Mouse (Mus musculus) layer of hippocampus, adult 18-20 months (tissue): Measurements from ENCODE around the gene Lalba. TPM values are rescaled to one million over a fixed set of nuclear protein-coding genes. Genes with fewer than 3 reads are reported as not detected.
A peak's percentile ranks its signal among the peaks of the same experiment; 100 is the strongest.
"Not testable (repeated sequence)": the region's sequence is repeated elsewhere in the genome, so short reads cannot be mapped to it uniquely, and the experiment has no call there.

ENCODE experiments used
- DNase-seq, 2 experiments: peaks; one replicate each; pipeline ENCODE4 v3.0.0; 2022; ENCODE audit warnings: low spot score in 2 of 2
- long read RNA-seq: library from polyadenylated mRNA; stranded (forward); transcript quantifications from one replicate; pipeline ENCODE4 v2.0.0, GENCODE M21; 2021
- total RNA-seq, 2 experiments: library from RNA; stranded (reverse); gene quantifications; 2 replicates each; pipeline ENCODE4 v1.2.3; 2021

The Lalba gene
- not detected for total RNA-seq
- long read RNA-seq, result 0 reads

DNA sequence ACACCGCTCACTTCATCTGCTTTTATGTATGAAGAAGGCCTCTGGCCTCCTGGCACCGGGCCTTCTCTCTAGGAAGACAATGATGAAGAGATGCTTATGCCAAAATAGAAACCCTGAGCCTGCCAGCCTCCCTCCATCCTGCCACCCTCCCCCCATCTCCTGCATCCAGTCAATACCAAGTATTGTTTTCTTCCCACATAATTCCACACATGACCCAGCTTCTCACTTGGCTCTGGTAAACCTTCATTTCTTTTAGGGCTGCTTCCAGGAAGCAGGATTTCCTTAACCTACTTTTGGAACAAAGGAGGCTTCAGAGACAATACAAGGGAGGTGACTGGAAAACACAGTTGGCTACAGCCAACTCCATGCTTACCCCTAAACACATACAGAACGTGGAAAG, at the start of gene Lalba:
Gene Lalba (minus strand): TSS at position 21 of the 400 bp plus-strand sequence.
- DNase-seq, result no peak

DNA sequence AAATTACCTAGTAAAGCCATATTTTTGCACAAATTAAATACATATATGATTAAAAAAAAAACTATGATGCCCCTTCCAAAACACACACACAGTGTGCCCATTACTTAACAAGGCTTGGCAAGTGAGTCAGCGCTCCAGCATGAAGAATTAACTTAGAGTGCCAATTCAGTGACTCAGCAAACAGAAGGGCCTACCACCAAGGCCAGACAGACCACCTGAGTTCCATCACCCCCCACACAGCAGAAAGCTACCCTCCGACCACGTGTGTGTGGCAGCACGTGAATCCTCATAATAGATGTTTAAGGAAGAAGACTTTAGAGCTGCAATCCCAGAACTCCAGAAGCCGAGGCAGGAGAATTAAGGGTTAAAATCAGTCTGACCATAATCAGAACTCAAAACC, 49.8 kb upstream of the Lalba start:
- peak in 1 of 2 experiments; percentile 24 for DNase-seq

DNA sequence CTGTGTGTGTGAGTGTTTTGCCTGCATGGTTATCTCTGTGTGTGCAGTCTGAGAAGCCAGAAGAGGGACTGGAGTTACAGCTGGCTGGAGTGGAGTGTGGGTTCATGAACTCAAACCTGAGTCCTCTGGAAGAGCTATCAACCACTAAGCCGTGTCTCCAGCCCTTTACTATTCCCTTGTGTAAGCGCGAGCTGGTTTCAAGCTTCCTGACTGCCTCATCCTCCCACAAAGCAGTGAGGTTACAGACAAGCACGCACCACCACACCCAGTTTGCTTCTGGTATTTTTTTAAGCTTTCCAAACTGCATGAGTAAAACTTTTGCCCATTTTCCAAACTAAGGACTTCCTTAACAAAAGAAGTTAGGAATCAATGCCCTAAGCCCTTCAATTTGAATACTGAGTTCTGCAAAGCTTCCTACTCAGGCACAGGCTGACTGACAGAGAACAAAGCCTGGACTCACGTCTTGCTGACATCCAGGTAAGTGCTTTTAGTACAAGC, 45.6 kb upstream of the Lalba start:
- no peak for DNase-seq

DNA sequence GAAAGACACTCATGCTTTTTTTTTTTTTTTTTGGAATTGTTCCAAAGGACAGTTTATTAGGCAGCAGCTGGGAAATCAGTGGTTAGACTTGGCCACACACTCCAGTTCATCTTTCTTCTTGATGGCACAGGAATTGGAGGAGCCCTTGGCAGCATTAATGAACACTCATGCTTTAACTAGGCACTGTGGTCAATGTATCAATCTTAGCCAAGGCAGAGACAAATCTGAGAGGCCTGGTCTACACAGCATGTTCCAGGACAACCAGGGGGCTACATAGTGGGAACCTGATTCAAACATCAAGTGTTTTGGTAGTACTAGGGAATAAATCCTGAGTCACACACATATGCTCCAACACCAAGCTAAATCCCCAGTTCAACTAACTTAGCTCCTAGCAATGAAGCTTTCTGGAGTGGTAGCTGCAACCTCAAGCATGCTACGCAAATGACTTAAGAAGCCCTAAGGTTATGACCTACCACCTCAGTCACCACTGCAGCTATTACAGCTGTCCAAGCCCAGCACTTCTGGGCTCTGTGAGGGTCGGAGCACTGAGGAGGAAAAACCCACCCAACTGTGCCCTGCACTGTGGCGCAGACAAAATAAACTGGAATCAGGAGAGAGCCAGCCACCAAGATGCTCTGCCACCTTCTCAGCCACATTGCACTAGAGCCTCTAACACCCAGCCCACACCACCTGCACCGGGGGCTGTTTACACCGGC, 44.7 kb upstream of the Lalba start:
- no peak for DNase-seq

DNA sequence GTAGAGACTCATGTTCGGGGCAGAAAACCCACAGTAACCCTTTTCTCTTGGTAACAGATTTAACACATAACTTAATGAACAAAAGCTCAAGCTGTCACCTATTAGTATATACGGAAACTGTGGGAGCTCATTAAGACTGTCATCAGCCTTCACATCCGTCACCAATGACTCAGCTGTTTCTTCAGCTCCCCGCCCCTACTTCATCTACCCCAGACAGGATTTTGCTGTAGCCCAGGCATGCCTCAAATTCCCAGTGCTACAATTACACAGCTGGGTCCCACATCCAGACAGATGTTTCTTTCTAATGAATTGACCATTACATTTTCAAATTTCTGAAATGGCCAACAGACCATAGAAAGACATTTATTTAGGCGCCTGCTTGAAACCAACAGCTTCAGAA, 43.5 kb upstream of the Lalba start:
- no peak for DNase-seq

DNA sequence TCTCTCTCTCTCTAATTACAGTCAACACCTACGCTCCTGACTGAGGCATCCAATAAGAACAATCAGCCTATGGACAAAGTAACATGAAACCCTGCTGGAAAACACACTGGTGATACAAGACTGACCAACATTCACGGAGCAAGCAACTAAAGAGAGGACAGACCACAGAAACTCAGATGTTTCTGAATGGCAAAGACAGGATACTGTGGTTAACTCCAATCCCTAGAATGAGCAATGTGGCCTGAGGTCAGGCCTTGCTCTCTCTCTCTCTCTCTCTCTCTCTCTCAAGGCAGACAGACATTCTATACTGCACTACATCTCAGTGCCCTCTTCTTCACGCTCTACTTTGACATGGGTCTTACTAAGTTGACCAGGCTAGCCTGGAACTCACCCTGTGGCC, 38.7 kb upstream of the Lalba start:
- no peak for DNase-seq

DNA sequence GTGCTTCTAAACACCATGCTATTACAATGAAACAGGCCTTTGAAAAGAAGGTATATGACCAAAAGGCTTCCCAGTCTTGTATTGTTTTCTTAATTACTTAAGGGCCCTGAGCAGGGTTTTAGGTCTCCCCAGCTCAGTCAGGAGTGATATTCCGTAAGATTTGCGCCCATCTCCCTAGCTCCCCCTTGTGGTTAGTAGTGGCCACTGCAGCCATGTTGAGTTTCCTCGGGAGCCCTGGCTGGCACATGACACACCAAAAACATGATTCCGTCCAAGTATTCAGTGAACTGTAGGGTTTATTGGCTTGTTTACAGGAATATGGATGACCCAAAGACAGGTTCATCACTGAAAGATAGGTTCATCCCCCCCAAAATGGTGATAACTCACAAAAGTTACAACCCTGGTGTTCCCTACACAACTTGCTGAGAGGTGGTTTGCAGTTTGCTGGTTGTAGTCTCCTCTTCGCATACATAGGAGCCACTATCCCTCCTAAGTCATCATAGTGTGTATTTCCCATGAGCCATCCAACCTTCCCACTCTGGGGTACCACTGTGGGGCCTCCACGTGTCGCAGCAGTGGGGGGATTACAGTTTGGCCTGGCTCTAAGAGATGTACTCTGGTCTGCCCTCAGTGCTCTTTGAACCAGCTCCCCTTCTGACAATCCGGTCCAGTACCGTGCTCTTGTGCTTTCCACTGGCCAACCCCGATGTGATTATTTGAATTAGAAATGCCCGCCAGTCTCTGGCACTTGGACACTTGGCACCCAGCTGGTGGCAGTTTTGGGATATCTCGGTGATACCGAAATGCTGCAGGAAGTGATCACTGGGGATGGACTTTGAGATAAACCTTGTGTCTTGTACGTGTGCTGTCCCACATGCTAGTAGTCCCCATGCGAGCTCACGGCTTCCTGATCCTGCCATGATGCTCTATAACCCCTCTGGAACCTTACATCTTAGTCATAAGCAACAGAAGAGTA, 35.1 kb upstream of the Lalba start:
- DNase-seq, result peak in 1 of 2 experiments; percentile 69

DNA sequence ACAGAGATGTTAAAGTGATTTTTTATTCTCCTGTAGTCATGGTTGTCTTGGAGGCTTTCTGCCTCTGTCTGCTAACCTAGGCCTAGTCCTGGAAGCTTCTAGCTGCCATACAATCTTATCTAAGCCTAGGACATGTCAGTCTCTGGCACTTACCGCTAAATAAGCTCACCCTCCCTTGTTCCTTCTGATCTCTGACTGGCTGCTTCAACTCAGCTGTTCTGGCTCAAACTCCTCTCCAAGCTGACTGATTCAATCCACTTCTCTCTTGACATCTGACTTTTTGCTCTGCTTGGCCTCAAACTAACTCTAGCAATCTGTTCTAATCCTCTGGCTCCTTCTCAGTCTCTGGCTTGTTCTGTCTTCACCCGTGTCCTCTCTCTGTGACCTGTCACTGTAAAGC, 32.3 kb upstream of the Lalba start:
- not testable (repeated sequence) for DNase-seq

DNA sequence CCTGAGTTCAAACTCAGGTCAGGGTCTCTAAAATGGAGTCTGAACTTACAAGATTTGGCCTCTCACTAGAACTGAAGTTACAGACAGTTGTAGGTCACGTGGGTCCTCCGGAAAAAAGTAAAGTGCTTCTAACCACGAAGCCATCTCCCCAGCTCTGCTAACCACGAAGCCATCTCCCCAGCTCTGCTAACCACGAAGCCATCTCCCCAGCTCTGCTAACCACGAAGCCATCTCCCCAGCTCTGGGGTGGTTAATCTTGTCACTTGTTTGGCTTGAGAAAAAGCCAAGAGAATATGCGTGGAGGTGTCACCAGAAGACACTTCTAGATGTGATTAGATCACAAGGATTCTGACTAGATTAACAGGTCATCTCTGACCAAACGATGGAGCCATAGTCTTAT, 31.6 kb upstream of the Lalba start:
- no peak for DNase-seq

DNA sequence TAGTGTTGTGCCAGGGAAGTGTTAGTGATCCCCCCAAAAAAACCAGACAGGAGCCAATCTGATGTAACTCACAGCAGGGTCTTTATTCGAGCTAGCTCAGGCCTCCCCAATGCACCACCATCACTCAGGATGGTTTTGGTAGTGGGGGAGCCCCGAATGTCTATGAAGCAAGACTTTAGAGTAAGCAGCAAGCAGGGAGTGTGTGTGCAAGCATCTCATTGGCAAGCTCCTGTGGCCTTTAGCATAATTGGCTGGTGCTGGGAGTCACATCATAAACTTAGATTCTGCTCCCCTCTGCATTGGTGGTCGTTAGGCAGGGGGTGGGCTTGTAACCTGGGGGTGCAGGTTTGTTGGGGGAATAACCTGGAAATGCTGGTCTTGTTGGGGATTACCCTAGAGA, 31.2 kb upstream of the Lalba start:
- DNase-seq, result not testable (repeated sequence)

DNA sequence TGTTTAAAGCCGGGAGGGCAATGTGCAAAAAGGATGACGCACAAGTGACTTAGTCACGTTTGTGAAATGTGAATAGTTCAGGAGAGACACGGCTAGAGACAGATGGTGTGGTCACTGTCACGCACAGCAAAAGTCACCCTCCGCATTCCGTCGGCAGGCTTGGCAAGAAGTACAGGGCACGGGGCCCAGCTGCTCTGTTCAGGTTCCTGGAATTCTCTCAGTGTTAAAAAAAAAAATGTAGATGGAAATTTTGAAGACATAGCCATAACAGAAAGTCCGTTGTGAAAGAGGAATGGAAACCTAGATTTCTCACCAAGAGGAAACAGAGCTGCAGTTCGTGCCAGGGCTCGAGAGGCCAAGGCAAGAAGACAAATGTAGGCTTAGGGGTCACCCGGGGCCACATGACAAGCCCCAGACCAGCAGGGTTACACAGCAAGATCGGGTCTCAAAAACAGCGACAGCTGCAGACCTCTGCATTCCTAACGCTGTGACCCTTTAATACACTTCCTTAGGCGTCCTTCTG, 30.3 kb upstream of the Lalba start:
- no peak for DNase-seq

DNA sequence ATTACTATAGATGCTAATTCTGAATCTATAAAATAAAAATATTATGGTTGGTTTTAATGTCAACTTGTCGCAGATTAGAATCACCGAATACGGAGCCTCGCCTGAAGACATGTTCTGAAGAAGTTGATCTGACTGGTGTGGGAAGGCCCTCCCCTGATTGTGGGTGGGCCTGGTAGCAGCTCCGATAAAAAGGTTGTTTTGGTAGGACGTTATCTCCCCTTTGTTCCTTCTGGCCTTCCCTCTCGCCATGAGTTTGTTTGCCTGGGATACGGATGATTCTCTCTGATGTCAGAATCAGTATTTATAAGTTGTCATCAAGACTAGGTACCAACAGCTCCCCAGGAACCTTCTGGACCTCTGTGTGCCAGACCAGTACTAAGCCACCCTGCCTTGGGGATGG, 29.7 kb upstream of the Lalba start:
- DNase-seq, result no peak

DNA sequence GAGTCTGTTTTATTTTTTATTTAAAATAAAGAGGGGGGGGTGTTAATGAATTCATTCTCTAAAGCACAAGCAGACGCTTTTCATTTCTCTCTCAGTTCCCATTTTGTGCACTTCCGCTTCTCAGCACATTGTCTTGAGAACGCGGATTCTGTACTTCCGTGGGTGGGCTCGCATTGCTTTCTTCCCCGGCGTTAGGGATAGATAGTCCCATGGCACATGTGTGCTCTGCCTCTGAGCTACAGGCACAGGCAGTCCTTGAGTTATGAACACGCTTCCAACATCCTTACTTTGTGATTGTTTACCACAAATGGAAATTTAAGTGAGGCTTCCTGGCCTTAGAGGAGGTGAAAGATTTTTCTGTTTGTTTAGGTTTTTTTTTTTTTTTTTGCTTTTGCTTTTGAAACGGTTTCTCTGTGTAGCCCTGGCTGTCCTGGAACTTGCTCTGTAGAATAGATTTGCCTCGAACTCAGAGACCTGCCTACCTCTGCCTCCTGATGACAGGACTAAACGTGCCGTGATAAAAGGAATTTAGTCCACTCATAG, 28.9 kb upstream of the Lalba start:
- DNase-seq, result peak in 1 of 2 experiments; percentile 33

DNA sequence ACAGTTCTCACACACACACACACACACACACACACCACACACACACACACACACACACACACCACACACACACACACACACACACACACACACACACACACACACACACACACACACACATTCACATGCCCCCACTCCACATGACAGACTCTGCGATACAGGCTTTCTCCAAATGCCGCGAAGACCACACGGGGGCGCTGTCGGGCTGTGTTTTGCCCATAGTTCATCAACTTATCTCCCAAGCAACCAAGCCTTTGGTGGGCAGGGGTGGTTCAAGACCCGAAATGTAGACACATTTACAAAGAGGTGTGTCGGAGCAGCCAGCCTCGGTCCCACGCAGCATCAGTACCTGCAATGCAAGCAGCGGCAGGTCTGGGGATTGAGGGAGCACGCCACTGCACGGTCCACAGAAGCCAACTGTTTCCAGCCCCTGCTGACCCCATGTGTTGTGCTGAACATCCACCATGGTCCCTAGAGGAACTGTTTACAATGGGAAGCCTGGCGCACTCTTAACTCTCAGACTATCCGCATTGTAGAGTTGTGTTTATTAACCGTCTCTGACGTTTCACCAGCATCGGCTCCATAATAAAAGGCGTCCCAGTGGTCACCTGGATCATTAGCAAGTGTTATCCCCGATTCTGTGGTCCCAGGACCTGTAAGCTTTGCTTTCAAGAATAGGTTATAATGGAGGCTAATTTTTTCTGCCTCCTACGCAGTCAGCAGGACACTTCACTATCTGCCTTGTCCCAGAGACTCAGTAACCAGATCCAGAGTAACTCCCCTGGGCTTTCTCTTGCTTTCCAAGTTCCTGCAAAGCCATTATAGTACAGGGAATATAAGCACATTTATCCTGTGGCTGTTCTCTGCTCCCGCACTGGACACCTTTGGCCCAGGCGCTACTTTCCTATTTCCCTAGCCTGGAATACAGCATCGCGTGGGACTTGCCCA, 28.2 kb upstream of the Lalba start:
- DNase-seq, result peak in 1 of 2 experiments; percentile 77

DNA sequence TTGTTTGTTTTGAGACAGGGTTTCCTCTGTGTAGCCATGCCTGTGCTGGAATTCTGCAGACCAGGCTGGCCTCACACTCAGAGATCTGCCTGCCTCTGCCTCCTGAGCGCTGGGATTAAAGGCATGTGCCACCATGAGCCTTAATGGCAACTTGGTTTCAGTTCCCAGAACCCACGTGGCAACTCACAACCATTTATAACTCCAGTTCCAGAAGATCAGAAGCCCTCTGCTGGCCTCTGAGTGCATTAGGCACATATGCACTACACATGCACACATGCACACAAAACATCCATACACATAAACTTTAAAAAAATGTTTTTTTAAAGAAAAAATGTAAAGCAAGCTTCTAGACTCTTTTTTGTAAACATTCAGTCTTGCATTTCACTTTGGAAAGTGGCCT, 26.9 kb upstream of the Lalba start:
- no peak for DNase-seq

DNA sequence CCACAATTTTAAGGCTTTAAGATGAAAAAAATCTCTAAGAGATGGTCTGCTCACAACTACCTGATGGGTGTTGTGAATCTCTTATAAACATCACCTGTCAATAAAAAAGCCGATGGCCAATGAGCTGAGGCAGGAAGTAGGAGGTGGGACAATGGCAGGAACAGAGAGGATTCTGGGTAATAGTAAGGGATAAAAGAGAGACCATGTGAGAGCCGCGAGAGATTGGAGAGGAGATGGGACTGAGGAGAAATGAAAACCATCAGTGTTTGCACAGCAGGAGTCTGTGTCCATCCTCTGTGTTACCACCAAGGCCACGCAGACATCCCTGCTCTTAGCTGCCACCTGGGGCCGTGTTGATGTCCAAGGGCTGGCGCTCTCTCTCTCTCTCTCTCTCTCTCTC, 24.8 kb upstream of the Lalba start:
- DNase-seq, result no peak

DNA sequence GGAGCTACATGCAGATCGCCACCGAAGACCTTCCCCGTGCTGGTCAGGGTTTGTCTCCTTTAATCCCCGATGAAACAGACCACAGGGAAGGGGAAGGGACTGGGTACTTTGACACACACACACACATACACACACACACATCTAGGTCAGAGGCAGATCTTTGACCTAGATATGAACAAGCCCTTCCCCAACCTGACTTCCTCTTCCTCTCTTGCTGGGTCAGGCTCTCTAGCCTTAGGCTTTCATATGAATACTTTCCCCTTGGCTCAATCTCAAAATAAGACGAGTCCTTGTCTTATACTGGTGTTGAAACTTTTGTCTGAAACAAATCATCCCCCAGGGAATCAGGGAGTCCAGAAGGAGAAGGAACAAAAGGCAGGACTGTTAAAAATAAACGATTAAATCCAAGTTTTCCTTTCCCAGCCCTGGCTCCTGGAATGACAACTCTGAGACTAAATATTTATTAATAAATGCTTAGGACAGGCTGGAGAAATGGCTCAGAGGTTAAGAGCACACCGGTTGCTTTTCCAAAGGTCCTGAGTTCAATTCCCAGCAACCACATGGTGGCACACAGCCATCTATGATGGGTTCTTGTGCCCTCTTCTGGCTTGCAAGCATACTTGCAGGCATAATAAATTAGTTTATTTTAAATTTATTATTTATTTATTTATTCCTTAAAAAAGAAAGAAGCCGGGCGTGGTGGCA, 23.9 kb upstream of the Lalba start:
- DNase-seq, result no peak

DNA sequence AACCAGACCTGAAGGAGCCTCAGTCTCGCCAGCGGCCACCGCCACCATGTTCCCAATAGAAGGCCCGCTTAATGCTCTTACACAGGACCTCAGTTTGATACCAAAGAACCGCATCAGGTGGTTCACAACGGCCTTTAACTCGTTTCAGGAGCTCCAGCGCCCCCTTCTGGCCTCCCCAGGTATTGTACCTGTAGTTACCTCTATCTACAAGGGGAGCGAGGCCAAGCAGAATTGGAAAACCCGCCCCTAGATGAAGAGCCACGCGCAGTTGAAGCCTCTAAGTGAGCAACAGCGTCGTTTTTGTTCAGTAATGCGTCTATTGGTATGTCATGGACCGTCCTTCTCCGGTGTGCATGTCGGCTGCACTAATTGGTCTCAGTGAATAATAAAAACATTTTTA, 22.0 kb upstream of the Lalba start:
- DNase-seq, result peak in 1 of 2 experiments; percentile 60

DNA sequence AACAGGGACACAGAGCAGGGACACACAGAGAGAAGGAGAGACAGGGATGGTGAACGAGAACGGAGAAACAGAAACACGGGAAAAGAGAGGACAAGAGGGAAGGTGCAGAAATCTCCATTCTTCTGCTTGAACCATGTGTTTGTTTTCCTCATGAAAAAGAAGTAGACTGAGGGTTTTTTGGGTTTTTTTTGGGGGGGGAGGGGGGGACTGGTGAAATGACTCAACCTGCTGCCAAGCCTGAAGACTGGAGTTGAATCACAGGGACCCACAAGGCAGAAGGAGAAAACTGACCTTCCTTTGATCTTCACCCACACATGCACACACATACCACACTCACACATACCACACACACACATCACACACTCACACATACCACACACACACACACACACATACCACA, 20.8 kb upstream of the Lalba start:
- DNase-seq, result no peak

DNA sequence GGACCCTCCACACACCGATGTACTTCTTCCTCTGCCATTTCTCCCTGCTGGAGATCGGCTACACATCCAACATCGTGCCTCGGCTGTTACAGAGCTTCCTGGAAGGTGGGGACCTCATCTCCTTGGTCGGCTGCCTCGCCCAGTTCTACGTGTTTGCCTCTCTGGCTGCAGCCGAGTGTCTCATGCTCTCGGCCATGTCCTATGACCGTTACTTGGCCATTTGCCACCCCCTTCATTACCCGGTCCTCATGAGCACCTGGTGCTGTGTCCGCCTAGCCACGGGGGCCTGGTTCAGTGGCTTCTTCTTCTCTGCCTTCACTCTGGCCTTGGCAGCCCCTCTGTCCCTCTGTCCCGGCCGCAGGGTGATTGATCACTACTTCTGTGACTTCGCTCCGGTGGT, 15.1 kb upstream of the Lalba start:
- no peak for DNase-seq
